Mouse (Mus musculus): Measurements from ENCODE around the gene Ldb2. TPM values are rescaled to one million over a fixed set of nuclear protein-coding genes. Genes with fewer than 3 reads are reported as not detected.

Ldb2 gene
- 4.9 TPM in 2 replicates for polyA plus RNA-seq (2015; fragmentation: Nextera tagmentation; extraction: Ambion mirVana)

DNA sequence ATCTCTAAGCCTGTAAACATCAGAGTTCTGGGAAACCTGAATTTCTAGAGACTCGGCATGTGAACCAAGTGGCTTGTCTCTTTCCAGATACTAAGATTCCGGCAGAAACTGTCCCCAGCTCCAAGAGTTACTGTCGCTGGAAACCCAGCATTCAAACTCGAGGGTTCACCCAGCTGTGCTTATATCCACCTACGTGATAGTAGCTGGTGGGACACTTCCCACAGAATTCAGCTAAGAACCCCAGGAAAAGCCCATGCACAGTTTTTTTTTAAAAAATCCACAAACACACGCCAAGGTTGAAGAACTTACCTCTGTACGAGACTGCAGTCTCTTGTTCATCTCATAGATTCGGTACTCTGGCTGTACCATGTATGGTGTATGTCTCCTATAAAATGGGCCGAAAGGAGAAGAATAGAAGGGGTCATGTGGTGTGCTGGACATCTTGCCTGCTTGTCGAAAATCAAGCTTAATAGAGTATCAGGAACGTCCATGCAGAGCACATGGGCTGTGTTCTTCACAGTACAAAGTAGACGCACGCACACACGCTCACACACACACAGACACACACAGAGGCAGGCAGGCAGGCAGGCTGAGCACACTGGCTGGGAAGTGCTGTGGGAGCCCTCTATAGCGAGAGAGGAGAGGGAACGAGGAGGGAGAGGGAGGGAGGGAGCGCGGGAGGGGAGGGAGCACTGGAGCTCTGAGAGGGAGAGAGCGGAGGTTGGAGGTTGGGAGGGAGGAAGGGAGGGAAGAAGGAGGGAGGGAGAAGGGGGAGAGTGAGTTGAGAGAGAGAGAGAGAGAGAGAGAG is at the start of gene Ldb2:
Gene Ldb2 (minus strand): TSS at position 628 of the 808 bp plus-strand sequence.
- H3K36me3 ChIP-seq (replicated peaks; ENCODE audit: insufficient read depth, low read length) = no peaks in the 10 kb centered on the region
- WGBS (ENCODE audit: insufficient replicate concordance) = 4% methylated on average over 19 of the region's 19 CpGs
- H3K9ac ChIP-seq (replicated peaks) = peak within 1 kb of the TSS; percentile 23; the same call in 1 of the 2 replicates
- no peak for TF ChIP-seq CTCF (IDR thresholded peaks at IDR 0.05; ENCODE audit: low read depth)
- no peak for TF ChIP-seq EP300 (IDR thresholded peaks at IDR 0.05; ENCODE audit: low read depth)
- H3K4me2 ChIP-seq (ENCODE audit: low read depth, low read length) = peak within 1 kb of the TSS; percentile 39
- DNase-seq = peak; percentile 29
- H3K9me3 ChIP-seq (ENCODE audit: low read length) = no peaks in the 10 kb centered on the region
- no peak for ATAC-seq
- 0 out of 2 replicates have a peak within 1 kb of the TSS, but pooled peaks have one; percentile 22 for H3K27ac ChIP-seq (ENCODE audit: low read depth)
- H3K27me3 ChIP-seq (ENCODE audit: insufficient read depth, low read length) = no peaks in the 10 kb centered on the region
- no peaks in the 10 kb centered on the region for H3K4me1 ChIP-seq (ENCODE audit: insufficient read depth)
- peak within 1 kb of the TSS; percentile 38 for H3K4me3 ChIP-seq (ENCODE audit: low read depth, low read length)

DNA sequence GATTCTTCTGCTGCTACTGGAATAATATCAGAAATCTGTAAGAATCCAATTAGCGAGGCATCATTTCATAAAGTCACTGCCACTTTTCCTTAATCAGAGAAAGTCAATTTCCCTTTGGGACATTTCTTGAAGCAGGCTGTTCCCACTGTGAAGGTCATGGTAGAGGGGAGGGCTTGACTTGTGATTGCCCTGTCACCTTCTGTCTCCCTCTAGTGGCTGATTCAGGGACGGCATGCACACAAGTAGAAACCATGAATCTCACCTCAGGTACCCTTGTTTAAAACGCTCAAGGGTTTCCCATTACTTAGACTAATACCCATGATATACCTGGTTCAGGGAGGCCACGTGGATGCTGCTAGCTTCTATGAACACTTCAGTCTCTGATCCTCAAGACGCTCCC is 31.8 kb upstream of the Ldb2 start:
- 55% methylated on average over 5 of the region's 5 CpGs for whole genome bisulfite sequencing (ENCODE audit: insufficient replicate concordance)
- Histone ChIP-seq H3K27me3 (ENCODE audit: insufficient read depth, low read length) (no peaks in the 10 kb centered on the region), H3K27ac (ENCODE audit: low read depth) (no peak overlapping the region), H3K9me3 (ENCODE audit: low read length) (no peaks in the 10 kb centered on the region), H3K36me3 (replicated peaks; ENCODE audit: insufficient read depth, low read length) (no peaks in the 10 kb centered on the region), H3K9ac (replicated peaks) (no peak overlapping the region), H3K4me1 (ENCODE audit: insufficient read depth) (no peaks in the 10 kb centered on the region), H3K4me2 (ENCODE audit: low read depth, low read length) (no peak overlapping the region), H3K4me3 (ENCODE audit: low read depth, low read length) (no peak overlapping the region)
- TF ChIP-seq CTCF (IDR thresholded peaks at IDR 0.05; ENCODE audit: low read depth) (peak; percentile 74), EP300 (IDR thresholded peaks at IDR 0.05; ENCODE audit: low read depth) (no peak)
- no peak for ATAC-seq
- peak; percentile 29 for DNase-seq

DNA sequence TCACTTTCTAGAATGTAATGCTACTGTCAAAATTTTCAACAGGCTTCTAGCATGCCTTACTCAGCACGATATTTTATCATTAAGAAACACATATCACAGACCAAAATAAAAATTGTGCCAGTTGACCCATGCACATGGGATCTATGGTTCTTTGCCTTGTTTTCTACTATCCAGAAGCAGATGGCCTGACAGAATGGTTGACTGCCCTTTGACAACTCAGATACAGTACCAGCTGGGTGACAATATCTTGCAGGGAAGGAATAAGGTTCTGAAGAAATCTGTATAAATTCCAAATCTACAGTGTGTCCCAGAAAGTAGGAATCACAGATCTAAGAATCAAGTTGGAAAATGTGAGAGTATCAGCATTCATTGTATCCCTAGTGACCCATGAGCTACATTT is 16.0 kb upstream of the Ldb2 start:
- WGBS (ENCODE audit: insufficient replicate concordance) = 62% methylated on average over 1 of the region's 1 CpGs
- no peak overlapping the region for H3K4me3 ChIP-seq (ENCODE audit: low read depth, low read length)
- H3K4me2 ChIP-seq (ENCODE audit: low read depth, low read length) = no peak overlapping the region
- DNase-seq (no peak), ATAC-seq (no peak)
- no peak overlapping the region for H3K27ac ChIP-seq (ENCODE audit: low read depth)
- no peaks in the 10 kb centered on the region for H3K9me3 ChIP-seq (ENCODE audit: low read length)
- H3K27me3 ChIP-seq (ENCODE audit: insufficient read depth, low read length) = no peaks in the 10 kb centered on the region
- H3K36me3 ChIP-seq (replicated peaks; ENCODE audit: insufficient read depth, low read length) = no peaks in the 10 kb centered on the region
- no peak overlapping the region for H3K9ac ChIP-seq (replicated peaks)
- no peaks in the 10 kb centered on the region for H3K4me1 ChIP-seq (ENCODE audit: insufficient read depth)
- no peak for TF ChIP-seq EP300 (IDR thresholded peaks at IDR 0.05; ENCODE audit: low read depth)
- TF ChIP-seq CTCF (IDR thresholded peaks at IDR 0.05; ENCODE audit: low read depth) = no peak

DNA sequence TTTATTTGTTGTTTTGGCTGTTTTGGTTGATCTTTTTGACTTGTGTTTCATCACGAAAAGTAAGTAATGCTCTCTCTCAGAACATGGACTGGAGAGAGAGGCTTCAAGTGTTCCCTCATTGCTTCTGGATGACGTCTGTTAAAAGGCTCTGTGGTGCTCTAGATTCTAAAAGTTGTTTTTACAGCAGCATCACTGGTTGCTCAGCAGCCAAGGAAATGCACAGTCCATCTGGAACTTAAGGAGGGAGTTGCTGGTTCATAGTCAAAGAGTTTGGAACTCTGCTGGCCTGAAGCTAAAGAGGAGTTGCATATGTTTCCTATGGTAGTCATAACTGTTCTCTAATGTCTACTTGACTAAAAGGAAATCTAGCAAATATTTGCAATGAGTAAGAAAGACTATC is 6.5 kb upstream of the Ldb2 start:
- no peak for DNase-seq
- Histone ChIP-seq H3K4me3 (ENCODE audit: low read depth, low read length) (no peak overlapping the region), H3K9ac (replicated peaks) (no peak overlapping the region), H3K4me1 (ENCODE audit: insufficient read depth) (no peaks in the 10 kb centered on the region), H3K27me3 (ENCODE audit: insufficient read depth, low read length) (no peaks in the 10 kb centered on the region), H3K4me2 (ENCODE audit: low read depth, low read length) (no peak overlapping the region), H3K27ac (ENCODE audit: low read depth) (no peak overlapping the region), H3K9me3 (ENCODE audit: low read length) (no peaks in the 10 kb centered on the region), H3K36me3 (replicated peaks; ENCODE audit: insufficient read depth, low read length) (no peaks in the 10 kb centered on the region)
- no peak for TF ChIP-seq EP300 (IDR thresholded peaks at IDR 0.05; ENCODE audit: low read depth)
- no peak for TF ChIP-seq CTCF (IDR thresholded peaks at IDR 0.05; ENCODE audit: low read depth)
- ATAC-seq = no peak
- 72% methylated on average over 2 of the region's 2 CpGs for WGBS (ENCODE audit: insufficient replicate concordance)

DNA sequence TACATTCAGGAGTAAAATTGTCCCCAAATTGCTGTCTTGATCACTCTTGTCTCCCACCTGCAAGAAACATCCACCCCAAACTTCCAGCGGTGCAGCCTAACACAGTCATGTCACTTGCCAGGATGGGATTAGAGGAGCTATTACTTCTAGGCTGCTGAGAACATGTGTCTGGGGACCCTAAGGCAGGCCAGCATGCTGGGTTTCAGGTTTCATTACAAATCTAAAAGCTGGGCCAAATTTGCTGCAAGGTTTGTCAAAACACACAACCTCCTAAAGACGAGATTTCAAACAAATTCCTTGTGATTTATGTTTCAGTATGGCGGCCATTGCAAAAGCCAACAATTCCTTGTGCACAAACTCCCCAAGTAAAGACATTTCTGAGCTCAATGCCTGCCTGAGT is 1.6 kb upstream of the Ldb2 start:
- Histone ChIP-seq H3K9me3 (ENCODE audit: low read length) (no peaks in the 10 kb centered on the region), H3K9ac (replicated peaks) (no peak overlapping the region), H3K4me2 (ENCODE audit: low read depth, low read length) (no peak overlapping the region), H3K27ac (ENCODE audit: low read depth) (no peak overlapping the region), H3K4me1 (ENCODE audit: insufficient read depth) (no peaks in the 10 kb centered on the region), H3K27me3 (ENCODE audit: insufficient read depth, low read length) (no peaks in the 10 kb centered on the region), H3K4me3 (ENCODE audit: low read depth, low read length) (no peak overlapping the region), H3K36me3 (replicated peaks; ENCODE audit: insufficient read depth, low read length) (no peaks in the 10 kb centered on the region)
- ATAC-seq = no peak
- no peak for DNase-seq
- TF ChIP-seq CTCF (IDR thresholded peaks at IDR 0.05; ENCODE audit: low read depth) (no peak), EP300 (IDR thresholded peaks at IDR 0.05; ENCODE audit: low read depth) (no peak)
- WGBS (ENCODE audit: insufficient replicate concordance) = 44% methylated on average over 3 of the region's 3 CpGs

GRCm38 (mm10) chr5:44799861-44800260 is 381 bp upstream of the Ldb2 start:
- Histone ChIP-seq H3K9me3 (ENCODE audit: low read length) (no peaks in the 10 kb centered on the region), H3K4me2 (ENCODE audit: low read depth, low read length) (peak overlapping the region; percentile 39; the same call in 1 of the 2 replicates), H3K27me3 (ENCODE audit: insufficient read depth, low read length) (no peaks in the 10 kb centered on the region), H3K27ac (ENCODE audit: low read depth) (no peak overlapping the region), H3K4me1 (ENCODE audit: insufficient read depth) (no peaks in the 10 kb centered on the region), H3K9ac (replicated peaks) (no peak overlapping the region), H3K36me3 (replicated peaks; ENCODE audit: insufficient read depth, low read length) (no peaks in the 10 kb centered on the region), H3K4me3 (ENCODE audit: low read depth, low read length) (no peak overlapping the region)
- no peak for DNase-seq
- WGBS (ENCODE audit: insufficient replicate concordance) = 37% methylated on average over 2 of the region's 2 CpGs
- no peak for TF ChIP-seq EP300 (IDR thresholded peaks at IDR 0.05; ENCODE audit: low read depth)
- TF ChIP-seq CTCF (IDR thresholded peaks at IDR 0.05; ENCODE audit: low read depth) = no peak
- no peak for ATAC-seq

Data from liver, postnatal 0 days (tissue).